ENCODE assay signal across 7 mouse cellular contexts in genomic region chr11:60108631-60109172, GRCm38 (mm10). TPM values are rescaled to one million over a fixed set of nuclear protein-coding genes. Genes with fewer than 3 reads are reported as not detected.
DNase-seq lines count a peak whose midpoint lies in the region; ATAC-seq and TF ChIP-seq lines count a peak whose summit lies in the region.

No protein-coding gene starts in this region.

- no peak overlapping the region for H3K9ac ChIP-seq in midbrain, embryonic 15.5 days
- peak overlapping the region; percentile 3; the same call in 1 of the 2 replicates for H3K9ac ChIP-seq in intestine, embryonic 14.5 days (ENCODE audit: low read length)
- no peak overlapping the region for H3K9ac ChIP-seq in lung, postnatal 0 days (replicated peaks; ENCODE audit: low read depth)

- peaks cover 84% of the 10 kb centered on the region for H3K4me1 ChIP-seq in midbrain, embryonic 10.5 days
- H3K4me1 ChIP-seq in midbrain, embryonic 15.5 days, result peaks cover 65% of the 10 kb centered on the region
- peaks cover 68% of the 10 kb centered on the region for H3K4me1 ChIP-seq in intestine, embryonic 14.5 days (replicated peaks; ENCODE audit: control insufficient read depth, insufficient read depth, low read length)
- H3K4me1 ChIP-seq in lung, postnatal 0 days (ENCODE audit: insufficient read depth, low read depth, low read length), result peaks cover 40% of the 10 kb centered on the region

- no peaks in the 10 kb centered on the region for H3K27me3 ChIP-seq in midbrain, embryonic 10.5 days (ENCODE audit: low read depth, poor library complexity, severe bottlenecking)
- H3K27me3 ChIP-seq in midbrain, embryonic 15.5 days (replicated peaks), result no peaks in the 10 kb centered on the region
- H3K27me3 ChIP-seq in intestine, embryonic 14.5 days (replicated peaks; ENCODE audit: control insufficient read depth, insufficient read depth, low read length), result no peaks in the 10 kb centered on the region
- no peaks in the 10 kb centered on the region for H3K27me3 ChIP-seq in lung, postnatal 0 days (replicated peaks; ENCODE audit: insufficient read depth, low read length)

- no peak for DNase-seq in midbrain, embryonic 10.5 days (ENCODE audit: low spot score)
- DNase-seq in adrenal gland, postnatal 14 days, result peak; percentile 65
- peak; percentile 64 for DNase-seq in intestine, embryonic 14.5 days (ENCODE audit: low spot score)
- peak; percentile 72 for DNase-seq in lung, postnatal 0 days (ENCODE audit: low spot score)
- DNase-seq in left cerebral cortex, postnatal 14 days (ENCODE audit: low spot score in 2 of 2), result no peak
- DNase-seq in heart, postnatal 25 days (ENCODE audit: low spot score), result no peak

- ATAC-seq in midbrain, embryonic 15.5 days (replicated peaks), result no peak
- peak; percentile 33; the same call in 1 of the 2 replicates for ATAC-seq in intestine, embryonic 14.5 days (replicated peaks; ENCODE audit: low FRiP score, low TSS enrichment, low read depth)
- ATAC-seq in lung, postnatal 0 days, result peak; percentile 27

- H3K27ac ChIP-seq in midbrain, embryonic 10.5 days (replicated peaks), result peak overlapping the region; percentile 39
- H3K27ac ChIP-seq in midbrain, embryonic 15.5 days, result no peak overlapping the region
- H3K27ac ChIP-seq in intestine, embryonic 14.5 days (ENCODE audit: low read depth), result peak overlapping the region; percentile 97
- peak overlapping the region; percentile 64 for H3K27ac ChIP-seq in lung, postnatal 0 days (ENCODE audit: low read length)

- peak overlapping the region; percentile 99; the same call in 1 of the 2 replicates for H3K4me3 ChIP-seq in midbrain, embryonic 10.5 days
- H3K4me3 ChIP-seq in midbrain, embryonic 15.5 days, result no peak overlapping the region
- H3K4me3 ChIP-seq in intestine, embryonic 14.5 days (ENCODE audit: low read depth, low read length), result no peak overlapping the region
- no peak overlapping the region for H3K4me3 ChIP-seq in lung, postnatal 0 days (ENCODE audit: low read depth, low read length)

- 0 out of 2 replicates have a peak, but pooled peaks have one; percentile 26 for TF ChIP-seq EP300 in lung, postnatal 0 days (IDR thresholded peaks at IDR 0.05)

- no peak for TF ChIP-seq CTCF in lung, postnatal 0 days (IDR thresholded peaks at IDR 0.05)

- intact Hi-C loops in left cerebral cortex, postnatal 14 days (cut with DNase I), result no loop called here
- intact Hi-C loops in heart, postnatal 25 days (cut with DNase I), result loop anchor here (5.0 kb wide), 1 partner anchor 34 kb away; no protein-coding TSS in a partner anchor

- 54% methylated on average over 5 of the region's 5 CpGs for WGBS in midbrain, embryonic 10.5 days
- WGBS in midbrain, embryonic 15.5 days, result 60% methylated on average over 5 of the region's 5 CpGs
- WGBS in intestine, embryonic 14.5 days, result 14% methylated on average over 5 of the region's 5 CpGs
- 23% methylated on average over 5 of the region's 5 CpGs for WGBS in lung, postnatal 0 days

- no peak overlapping the region for H3K4me2 ChIP-seq in midbrain, embryonic 15.5 days
- peak overlapping the region; percentile 82 for H3K4me2 ChIP-seq in intestine, embryonic 14.5 days (ENCODE audit: low read length)
- no peak overlapping the region for H3K4me2 ChIP-seq in lung, postnatal 0 days (replicated peaks; ENCODE audit: low read depth, low read length)

- H3K9me3 ChIP-seq in midbrain, embryonic 10.5 days (replicated peaks), result no peaks in the 10 kb centered on the region
- no peaks in the 10 kb centered on the region for H3K9me3 ChIP-seq in midbrain, embryonic 15.5 days
- H3K9me3 ChIP-seq in intestine, embryonic 14.5 days (ENCODE audit: control insufficient read depth, low read length), result no peaks in the 10 kb centered on the region
- no peaks in the 10 kb centered on the region for H3K9me3 ChIP-seq in lung, postnatal 0 days (ENCODE audit: low read length)

- H3K36me3 ChIP-seq in midbrain, embryonic 10.5 days, result no peaks in the 10 kb centered on the region
- H3K36me3 ChIP-seq in midbrain, embryonic 15.5 days (replicated peaks), result no peaks in the 10 kb centered on the region
- 0 out of 2 replicates have a peak, but pooled peaks cover 2% of the 10 kb centered on the region for H3K36me3 ChIP-seq in intestine, embryonic 14.5 days (ENCODE audit: control insufficient read depth, insufficient read depth, low read length)
- no peaks in the 10 kb centered on the region for H3K36me3 ChIP-seq in lung, postnatal 0 days (ENCODE audit: insufficient read depth, low read length)

RNA-seq across cellular contexts. Expression of gene Rai1, which starts 3.9 kb away (rescaled TPM):
- polyA plus RNA-seq in midbrain, embryonic 10.5 days (2016; fragmentation: Nextera tagmentation; extraction: Ambion mirVana), result 23.4 and 23.9 TPM in 2 replicates
- polyA plus RNA-seq in midbrain, embryonic 15.5 days (2015; fragmentation: Nextera tagmentation; extraction: Ambion mirVana), result 34.2 and 34.7 TPM in 2 replicates
- total RNA-seq in adrenal gland, postnatal 14 days (2021), result 38.8 and 48.3 TPM in 2 replicates
- 28.2 and 31.2 TPM in 2 replicates for polyA plus RNA-seq in intestine, embryonic 14.5 days (2014; fragmentation: Nextera tagmentation; extraction: Ambion mirVana)
- polyA plus RNA-seq in lung, postnatal 0 days (2015; fragmentation: Nextera tagmentation; extraction: Ambion mirVana), result 13.5 and 16.2 TPM in 2 replicates
- total RNA-seq in left cerebral cortex, postnatal 14 days (2021), result 10 to 100 TPM; 58.8 to 60.5 TPM
- 10 to 100 TPM; 23.4 to 24.4 TPM for total RNA-seq in heart, postnatal 25 days (2021)

Comparison
In these comparisons a context has a peak if more than half of its experiments do, and no peak if none do; other contexts are left out.
1. DNase-seq: peak in adrenal gland, postnatal 14 days (single experiment), intestine, embryonic 14.5 days (single experiment) and lung, postnatal 0 days (single experiment); none in midbrain, embryonic 10.5 days (single experiment), left cerebral cortex, postnatal 14 days (0 of 2) and heart, postnatal 25 days (single experiment).